Mouse (Mus musculus) right cerebral cortex, postnatal 36 days (tissue): ENCODE results near the gene Tmem198.
A peak's percentile ranks its signal among the peaks of the same experiment; 100 is the strongest.

Experiments used
- DNase-seq, 2 experiments: peaks; one replicate each; pipeline ENCODE4 v3.0.0; 2022; ENCODE audit warnings: low spot score in 2 of 2, mixed read lengths in 1 of 2

Gene Tmem198

GRCm38 (mm10) chr1:75478916-75479634 is at the start of gene Tmem198, which contains the start of gene Chpf:
Gene Tmem198, plus strand, starts transcription at chr1:75479532.
Gene Chpf, minus strand, starts transcription at chr1:75479307.
- peak; percentile 97 for DNase-seq

GRCm38 (mm10) chr1:75435475-75436328 is 43.6 kb upstream of the Tmem198 start, which contains the start of gene Gmppa:
Gene Gmppa, plus strand, starts transcription at chr1:75435930.
- peak; percentile 73 to 86 for DNase-seq

- DNase-seq: no peak
Observed at GRCm38 (mm10) chr1:75438782-75439181, 40.5 kb upstream of the Tmem198 start.

GRCm38 (mm10) chr1:75440661-75441060 is 38.7 kb upstream of the Tmem198 start:
- no peak for DNase-seq

- no peak for DNase-seq
Observed at GRCm38 (mm10) chr1:75441471-75441996, 37.8 kb upstream of the Tmem198 start.

GRCm38 (mm10) chr1:75442171-75442570 is 37.2 kb upstream of the Tmem198 start:
- no peak for DNase-seq

GRCm38 (mm10) chr1:75442811-75443210 is 36.5 kb upstream of the Tmem198 start:
- DNase-seq: no peak

- no peak for DNase-seq
Observed at GRCm38 (mm10) chr1:75443247-75444024, 35.9 kb upstream of the Tmem198 start.

- no peak for DNase-seq
Observed at GRCm38 (mm10) chr1:75444208-75444607, 35.1 kb upstream of the Tmem198 start.

GRCm38 (mm10) chr1:75445141-75445701 is 34.1 kb upstream of the Tmem198 start:
- DNase-seq: peak; percentile 54 to 66

- DNase-seq: peak; percentile 53 to 58
Observed at GRCm38 (mm10) chr1:75445751-75446611, 33.4 kb upstream of the Tmem198 start.

GRCm38 (mm10) chr1:75446656-75447055 is 32.7 kb upstream of the Tmem198 start:
- no peak for DNase-seq

GRCm38 (mm10) chr1:75447265-75448051 is 31.9 kb upstream of the Tmem198 start:
- DNase-seq: no peak

- DNase-seq: no peak
Observed at GRCm38 (mm10) chr1:75448052-75448431, 31.3 kb upstream of the Tmem198 start.

GRCm38 (mm10) chr1:75448937-75449336 is 30.4 kb upstream of the Tmem198 start:
- no peak for DNase-seq

- DNase-seq: no peak
Observed at GRCm38 (mm10) chr1:75449377-75450135, 29.8 kb upstream of the Tmem198 start.

- DNase-seq: no peak
Observed at GRCm38 (mm10) chr1:75450314-75451005, 28.9 kb upstream of the Tmem198 start, which contains the start of gene Asic4. Gene Asic4, plus strand, starts transcription at chr1:75450436.

- DNase-seq: no peak
Observed at GRCm38 (mm10) chr1:75451900-75452299, 27.4 kb upstream of the Tmem198 start.
